Mouse (Mus musculus) adrenal gland, adult 18-20 months (tissue): ENCODE data around the gene Slc22a18. TPM values are rescaled to one million over a fixed set of nuclear protein-coding genes. Genes with fewer than 3 reads are reported as not detected.
A peak's percentile ranks its signal among the peaks of the same experiment; 100 is the strongest.
"Not testable (repeated sequence)": the region's sequence is repeated elsewhere in the genome, so short reads cannot be mapped to it uniquely, and the experiment has no call there.

Experiments
- DNase-seq, 2 experiments: peaks; one replicate each; pipeline ENCODE4 v3.0.0; 2021 to 2022; ENCODE audit warnings: low spot score in 2 of 2
- total RNA-seq, 2 experiments: library from RNA; stranded (reverse); gene quantifications; 1 replicate in 1 of 2; 2 replicates in 1 of 2; pipeline ENCODE4 v1.2.3; 2021

The Slc22a18 gene
- total RNA-seq, 2 experiments from 2014 or later = 1.9 to 6.7 TPM

DNA sequence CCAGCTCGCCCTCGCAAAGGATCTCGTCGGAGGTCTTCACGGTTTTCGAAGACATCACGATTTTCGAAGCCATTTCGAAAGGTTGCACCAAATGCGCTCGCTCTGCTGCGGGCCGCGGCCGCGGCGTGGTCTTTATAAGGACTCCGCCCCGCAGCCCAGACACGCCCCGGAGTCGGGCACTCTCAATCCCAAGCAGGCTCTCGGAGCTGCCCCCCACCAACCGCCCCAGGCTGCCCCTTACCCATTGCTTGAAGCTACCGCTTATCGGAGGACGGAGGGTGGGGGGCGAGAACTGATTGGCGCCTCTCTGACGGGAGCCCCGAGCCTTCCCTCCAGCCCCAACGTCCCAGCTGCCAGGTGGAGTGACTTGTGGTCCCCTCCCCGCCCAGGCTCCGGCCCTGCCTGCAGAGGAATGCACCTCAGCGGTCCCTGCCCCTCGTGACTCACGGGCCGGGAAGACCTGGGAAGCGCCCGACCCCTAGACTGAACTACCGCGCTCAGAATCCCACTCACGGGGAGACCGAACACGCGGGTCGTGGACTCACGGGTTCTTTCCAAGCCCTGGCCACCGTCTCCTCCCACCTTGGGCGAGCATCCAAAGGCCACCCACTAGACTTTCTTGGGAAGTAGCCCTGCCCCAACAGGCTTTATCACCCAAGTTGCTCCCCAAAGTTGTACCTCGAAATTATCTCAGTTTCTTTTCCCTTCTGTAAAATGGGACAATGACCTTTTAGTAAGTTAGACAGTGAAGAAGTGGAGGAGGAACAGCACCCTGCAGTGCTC is 29.1 kb downstream of the Slc22a18 start, which contains the start of gene Phlda2:
Gene Phlda2 (minus strand): TSS at position 733 of the 783 bp plus-strand sequence.
- peak; percentile 26 to 33 for DNase-seq

DNA sequence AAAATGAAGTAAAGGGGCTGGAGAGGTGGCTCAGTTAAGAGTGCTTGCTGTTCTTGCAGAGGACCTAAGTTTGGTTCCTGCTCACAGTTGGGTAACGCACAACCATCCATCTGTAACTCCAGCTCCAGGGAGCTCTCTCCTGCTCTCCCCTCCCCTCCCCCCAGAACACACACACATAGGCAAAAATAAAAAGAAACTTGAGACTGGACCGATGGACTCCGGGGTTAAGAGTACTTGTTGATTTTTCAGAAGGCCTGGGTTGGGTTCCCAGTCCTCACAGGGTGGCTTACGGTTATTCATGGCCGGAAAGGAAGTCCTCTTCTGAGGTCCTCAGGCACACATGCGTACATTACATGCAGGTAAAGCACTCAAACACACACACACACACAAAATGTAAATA is 30.4 kb downstream of the Slc22a18 start:
- DNase-seq = no peak

GRCm38 (mm10) chr7:143505411-143505810 is 31.9 kb downstream of the Slc22a18 start:
- DNase-seq = no peak

DNA sequence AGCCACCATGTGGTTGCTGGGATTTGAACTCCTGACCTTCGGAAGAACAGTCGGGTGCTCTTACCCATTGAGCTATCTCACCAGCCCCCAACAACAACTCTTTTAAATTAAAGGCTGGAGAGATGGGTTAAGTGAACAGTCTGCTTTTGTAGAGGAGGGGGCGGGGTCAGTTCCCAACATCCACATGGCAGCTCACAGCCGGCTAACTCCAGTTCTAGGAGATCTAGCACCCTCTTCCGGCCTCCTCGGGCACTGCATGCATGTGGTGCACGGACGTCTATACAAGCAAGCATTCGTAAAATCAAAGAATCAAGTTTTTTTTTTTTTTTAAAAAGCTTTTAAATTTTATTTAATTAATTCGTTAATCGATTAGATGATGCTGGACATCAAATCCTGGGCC is 32.3 kb downstream of the Slc22a18 start:
- peak; percentile 78 to 82 for DNase-seq

DNA sequence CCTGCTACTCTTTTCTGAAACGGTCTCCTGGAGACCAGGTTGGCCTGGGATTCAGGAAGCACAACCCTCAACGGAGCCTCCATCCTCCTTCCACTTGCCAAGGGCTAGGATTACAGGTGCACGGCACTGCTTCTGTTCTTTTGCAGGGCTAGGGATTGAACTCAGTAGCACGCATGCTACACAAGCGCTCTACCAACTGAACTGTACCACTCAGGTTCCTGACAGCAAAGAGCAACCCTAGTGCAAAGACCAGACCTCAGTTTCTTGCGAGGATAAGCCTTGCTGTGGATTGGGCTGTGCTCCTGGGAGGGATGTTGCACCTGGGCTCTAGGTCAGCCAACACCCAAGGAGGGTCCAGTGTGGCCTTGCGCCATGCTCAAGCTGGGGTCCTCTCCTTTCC is 32.7 kb downstream of the Slc22a18 start:
- DNase-seq = no peak

DNA sequence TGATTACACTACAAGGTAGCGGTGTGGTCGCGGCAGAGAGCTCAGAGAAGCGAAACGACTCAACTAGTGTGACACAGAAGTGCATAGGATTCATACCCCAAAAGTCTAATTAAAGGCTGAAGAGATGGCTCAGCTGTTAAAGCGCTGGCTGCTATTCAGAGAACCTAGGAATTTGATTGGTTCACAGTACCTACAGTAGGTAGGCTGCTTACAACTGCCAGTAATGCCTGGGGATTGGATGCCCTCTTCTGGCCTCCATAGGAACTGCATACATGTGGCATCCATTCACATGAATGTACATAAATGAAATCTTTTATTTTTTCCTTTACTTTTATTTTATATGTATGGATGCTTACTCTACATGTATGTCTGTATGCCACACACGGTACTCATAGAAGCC is 33.1 kb downstream of the Slc22a18 start:
- DNase-seq = peak; percentile 44 to 49

DNA sequence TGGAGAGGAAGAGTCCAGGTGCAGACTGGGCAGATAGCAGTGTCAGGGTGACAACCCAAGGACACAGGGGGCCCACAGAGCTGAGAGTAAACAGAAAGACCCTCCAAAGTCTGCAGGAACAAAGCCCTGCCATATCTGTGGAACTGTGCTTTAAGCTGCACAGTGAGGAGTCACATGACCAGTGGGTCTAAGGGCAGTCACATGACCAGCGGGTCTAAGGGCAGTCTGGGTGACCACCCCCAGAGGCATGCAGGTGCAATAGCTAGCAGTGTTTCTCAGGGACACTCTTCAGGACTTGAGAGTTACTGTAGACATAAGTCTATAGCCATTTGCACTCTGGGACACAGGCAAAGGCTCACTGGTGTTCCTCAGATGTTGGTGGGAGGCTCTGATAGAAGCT is 36.0 kb downstream of the Slc22a18 start:
- DNase-seq = no peak

DNA sequence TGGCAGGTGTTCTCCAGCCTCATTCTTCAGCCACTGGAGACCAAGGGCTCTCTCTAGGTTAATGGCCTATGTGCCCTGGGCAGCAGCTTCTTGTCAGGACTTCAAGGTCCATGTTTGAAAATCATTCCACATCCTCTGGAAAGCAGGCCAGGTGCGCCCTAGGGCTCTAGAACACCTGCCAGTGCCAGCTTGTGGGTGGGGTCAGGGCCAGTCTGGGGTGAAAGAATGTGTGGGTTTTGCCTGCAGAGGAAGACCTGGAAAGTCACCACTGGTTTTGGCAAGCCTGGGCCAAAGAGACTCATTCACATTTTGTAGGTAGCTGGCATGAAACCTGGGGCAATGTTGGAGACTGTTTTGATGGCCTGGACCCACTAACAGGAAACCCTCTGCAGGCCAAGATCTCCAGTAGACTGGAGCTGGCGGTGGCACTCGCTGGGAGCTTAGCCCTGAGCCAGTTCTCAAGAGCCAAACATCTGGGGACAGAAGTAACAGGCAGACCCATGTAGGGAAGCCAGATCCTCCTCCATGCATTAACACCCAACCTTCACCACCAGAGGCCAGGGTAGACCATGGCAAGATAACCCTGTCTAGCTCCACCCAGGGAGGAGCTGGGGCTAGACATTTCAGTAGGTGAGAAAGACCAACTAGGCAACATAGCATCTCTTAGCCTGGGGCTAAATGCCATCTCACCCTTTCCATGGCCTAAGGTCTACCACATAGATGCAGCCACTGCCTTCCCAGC is 37.2 kb downstream of the Slc22a18 start:
- DNase-seq = no peak

- no peak for DNase-seq
Observed at GRCm38 (mm10) chr7:143511335-143511712, 37.8 kb downstream of the Slc22a18 start.

DNA sequence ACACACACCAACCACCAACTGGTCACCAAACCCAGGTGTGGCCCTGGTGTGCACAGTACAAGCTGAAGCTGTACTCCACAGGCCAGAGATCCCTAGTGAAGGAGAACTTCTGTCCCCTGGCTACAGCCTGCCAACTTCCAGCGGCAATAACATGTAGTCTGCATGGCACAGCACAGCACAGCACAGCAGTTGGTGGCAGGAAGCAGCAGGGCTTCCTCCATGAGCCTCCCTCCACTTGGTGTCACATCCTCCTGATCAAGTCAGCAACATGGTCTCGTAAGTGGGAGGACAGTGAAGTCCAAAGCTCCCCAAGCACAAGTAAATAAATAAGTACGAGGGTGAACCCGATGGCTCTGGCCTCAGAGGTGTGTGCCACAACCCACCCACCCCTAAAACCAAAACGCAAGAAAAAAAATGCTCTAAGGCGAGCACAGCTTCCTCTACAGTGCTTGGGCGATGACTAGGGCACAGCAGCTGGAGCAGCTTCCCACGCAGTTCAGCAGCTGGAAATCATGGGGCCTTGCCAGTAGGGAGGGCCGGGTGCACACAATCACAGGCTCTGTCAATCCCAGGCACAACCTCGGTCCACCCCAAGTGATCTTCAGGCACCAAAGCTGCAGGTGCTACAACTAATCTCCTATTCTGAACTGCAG is 40.4 kb downstream of the Slc22a18 start:
- no peak for DNase-seq

- no peak for DNase-seq
Observed at GRCm38 (mm10) chr7:143514416-143514768, 40.9 kb downstream of the Slc22a18 start.

DNA sequence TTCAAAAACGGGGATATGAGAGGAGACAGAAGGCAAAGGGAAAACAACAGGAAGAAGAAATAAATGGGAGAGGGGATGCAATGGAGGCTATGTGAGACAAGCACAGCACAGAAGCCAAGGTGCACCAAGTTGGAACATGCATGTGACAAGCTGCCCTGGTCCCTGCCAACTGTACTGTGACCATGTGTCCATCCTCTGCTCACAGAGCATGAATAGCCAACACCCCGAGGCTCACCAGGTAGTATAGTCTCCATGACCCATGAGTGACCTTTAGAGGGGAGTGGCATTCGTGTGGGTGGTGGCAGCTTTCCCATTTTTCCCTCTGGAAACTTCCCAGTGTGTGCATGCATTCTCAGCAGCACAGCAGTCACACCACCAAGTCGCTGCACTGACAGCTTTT is 45.8 kb downstream of the Slc22a18 start:
- no peak for DNase-seq

DNA sequence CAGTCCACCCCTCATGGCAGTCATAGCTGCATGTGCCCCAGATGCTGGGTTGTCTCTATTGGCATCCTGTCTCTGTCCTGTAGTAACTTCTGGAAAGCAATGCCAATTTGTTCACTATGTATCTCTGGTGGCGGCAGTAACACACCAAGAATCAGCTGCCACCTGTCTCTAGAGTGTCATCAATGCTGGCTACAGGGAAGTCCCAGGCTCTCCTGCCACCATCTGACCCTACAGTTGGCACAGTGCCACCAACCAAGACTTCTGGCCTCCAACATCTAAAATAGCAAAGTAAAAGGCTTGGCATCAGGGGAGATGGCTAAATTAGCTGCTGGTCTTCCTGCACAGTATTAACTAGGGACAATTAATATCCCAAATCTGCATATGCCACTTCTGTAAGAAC is 58.9 kb downstream of the Slc22a18 start:
- DNase-seq = no peak

DNA sequence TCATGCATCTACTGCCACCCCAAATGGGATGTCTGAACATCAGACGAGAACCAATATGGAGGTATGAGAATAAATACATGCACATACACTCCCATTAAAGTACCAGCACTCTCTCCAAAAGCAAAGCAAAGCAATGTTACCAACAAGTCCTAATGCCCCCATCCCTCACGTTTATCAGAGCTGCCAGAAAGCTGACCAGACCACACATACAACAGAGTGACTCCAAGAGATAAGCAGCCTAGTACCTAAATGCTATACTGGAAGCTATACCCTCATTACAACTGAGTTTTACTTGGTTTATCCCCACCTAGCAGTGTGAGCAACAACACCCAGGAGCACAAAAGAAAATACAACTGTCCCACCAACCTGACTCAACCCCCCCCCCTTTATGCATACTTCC is 59.7 kb downstream of the Slc22a18 start:
- no peak for DNase-seq

GRCm38 (mm10) chr7:143536251-143536650 is 62.7 kb downstream of the Slc22a18 start:
- DNase-seq = no peak

GRCm38 (mm10) chr7:143538229-143538628 is 64.7 kb downstream of the Slc22a18 start:
- not testable (repeated sequence) for DNase-seq

- no peak for DNase-seq
Observed at GRCm38 (mm10) chr7:143538671-143539070, 65.1 kb downstream of the Slc22a18 start.

DNA sequence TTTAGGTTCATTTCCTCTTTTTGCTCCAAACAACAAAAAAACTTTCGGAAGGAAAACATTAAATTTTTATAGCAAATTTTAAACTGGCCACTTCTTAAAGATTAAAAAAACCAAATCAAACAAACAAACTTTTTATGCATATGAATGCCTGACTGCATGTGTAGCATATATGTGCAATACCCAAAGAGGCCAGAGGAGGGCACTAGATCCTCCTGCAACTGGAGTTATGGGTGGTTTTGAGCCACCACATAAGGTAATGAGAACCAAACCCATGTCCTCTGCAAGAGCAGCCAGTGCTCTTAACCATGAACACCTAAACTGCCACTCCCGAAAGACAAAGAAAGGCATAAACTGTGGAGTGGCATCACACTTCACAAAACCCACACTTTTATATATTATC is 70.8 kb downstream of the Slc22a18 start:
- peak; percentile 18 to 32 for DNase-seq

DNA sequence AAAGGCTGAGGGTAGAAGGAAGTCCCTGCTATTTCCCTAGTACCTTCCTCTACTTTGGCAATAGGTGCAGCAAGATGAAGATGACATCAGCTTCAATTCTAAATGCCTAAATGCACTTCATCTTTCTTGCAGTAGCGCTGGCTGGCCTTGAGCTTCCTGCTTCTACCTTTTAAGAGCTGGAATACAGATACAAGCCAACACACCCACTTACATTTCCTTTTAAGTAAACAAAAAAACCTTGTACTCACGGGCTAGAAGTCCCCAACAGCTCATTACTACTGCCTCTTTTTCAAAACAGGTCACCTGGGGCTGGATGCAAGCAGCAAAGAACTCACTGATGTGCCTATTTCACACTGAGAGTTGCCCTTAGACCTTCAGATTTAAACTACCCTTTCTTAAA is 73.0 kb downstream of the Slc22a18 start:
- no peak for DNase-seq

DNA sequence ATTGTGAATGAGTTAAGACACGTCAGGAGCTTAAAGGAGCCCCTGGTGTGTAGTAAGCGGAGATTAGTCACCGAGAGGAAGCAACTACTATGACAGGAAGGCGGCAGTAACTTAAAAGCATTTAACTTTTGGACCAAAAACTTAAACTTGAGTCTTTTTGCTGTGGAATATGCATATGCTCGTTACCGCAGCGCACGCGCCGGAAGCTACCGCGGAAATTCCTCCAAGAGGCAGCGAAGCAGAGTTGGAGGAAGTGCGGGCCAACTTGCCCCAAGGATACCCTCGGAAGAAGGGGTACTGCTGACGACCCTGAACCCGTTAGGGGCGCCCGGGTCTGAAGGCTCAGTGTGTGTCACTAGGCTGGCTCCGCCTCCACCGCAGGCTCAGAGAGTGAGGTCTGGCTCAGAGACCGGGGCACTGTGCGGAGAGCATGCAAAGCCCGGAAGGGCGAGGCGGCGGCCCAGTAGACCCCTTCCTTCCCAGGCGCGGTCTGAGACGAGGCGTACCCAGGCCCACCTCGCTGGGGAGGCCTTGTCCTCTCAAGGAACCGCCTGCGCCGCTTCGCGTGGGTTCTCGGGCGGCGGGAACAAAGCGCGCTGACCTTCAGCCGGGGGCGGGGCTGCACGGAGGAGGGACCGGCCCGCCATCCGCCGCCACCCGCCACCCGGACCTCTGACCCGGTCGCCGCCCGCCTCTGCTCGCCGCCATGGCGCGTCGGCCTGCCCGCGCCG is 74.9 kb downstream of the Slc22a18 start:
- DNase-seq = peak in 1 of 2 experiments; percentile 81
